Mouse (Mus musculus) forebrain, embryonic 12.5 days (tissue): Measurements from ENCODE around the gene Mymx. TPM values are rescaled to one million over a fixed set of nuclear protein-coding genes. Genes with fewer than 3 reads are reported as not detected.
A peak's percentile ranks its signal among the peaks of the same experiment; 100 is the strongest.

Experiments used
- ATAC-seq: fragments of 200-750 bp; cut with Nextera tagmentation; 2 replicates; pipeline ENCODE4 v1.8.0; 2017; ENCODE audit warnings: moderate TSS enrichment; ENCODE audit not compliant: low FRiP score
- H3K27ac ChIP-seq: fragments of 300-500 bp; sonication (generic); 2 replicates; pipeline ENCODE4 v1.5.1; 2016; ENCODE audit warnings: mild to moderate bottlenecking
- H3K27me3 ChIP-seq: fragments of 300-500 bp; sonication (generic); 2 replicates; pipeline ENCODE4 v1.6.1; 2016; ENCODE audit warnings: mild to moderate bottlenecking
- H3K36me3 ChIP-seq: fragments of 300-500 bp; sonication (generic); replicated peaks from 2 replicates; pipeline ENCODE4 v1.6.1; 2016; ENCODE audit warnings: mild to moderate bottlenecking
- H3K4me1 ChIP-seq: fragments of 300-500 bp; sonication (generic); 2 replicates; pipeline ENCODE4 v1.6.1; 2016
- H3K4me2 ChIP-seq: fragments of 300-500 bp; sonication (generic); 2 replicates; pipeline ENCODE4 v1.6.1; 2016; ENCODE audit warnings: mild to moderate bottlenecking, moderate library complexity
- H3K4me3 ChIP-seq: fragments of 300-500 bp; sonication (generic); replicated peaks from 2 replicates; pipeline ENCODE4 v1.5.1; 2016; ENCODE audit warnings: mild to moderate bottlenecking
- H3K9ac ChIP-seq: fragments of 300-500 bp; sonication (generic); 2 replicates; pipeline ENCODE4 v1.6.1; 2016; ENCODE audit warnings: mild to moderate bottlenecking
- H3K9me3 ChIP-seq: fragments of 300-500 bp; sonication (generic); 2 replicates; pipeline ENCODE4 v1.6.1; 2016
- WGBS: fragments of 180-500 bp; shearing (Covaris S2); methylation state at CpG from one replicate; pipeline ENCODE4 v1.1.7; 2016; 5-methylcytosine and 5-hydroxymethylcytosine counted together
- polyA plus RNA-seq: library from polyadenylated mRNA; unstranded; fragments of >200 nt; fragmentation: Nextera tagmentation; extraction: Ambion mirVana; gene quantifications from 2 replicates; pipeline ENCODE4 v1.2.1, GENCODE M21; 2016

Mymx gene
- polyA plus RNA-seq: 0.24 TPM in 1 of 2 replicates, not detected in the other

- no peak within 1 kb of the TSS for H3K4me3 ChIP-seq
- H3K36me3 ChIP-seq: no peaks in the 10 kb centered on the region
- 28% methylated on average over 6 of the region's 6 CpGs for WGBS
- peaks cover 48% of the 10 kb centered on the region for H3K27me3 ChIP-seq
- H3K4me1 ChIP-seq: peaks cover 22% of the 10 kb centered on the region
- H3K9ac ChIP-seq: 0 out of 2 replicates have a peak within 1 kb of the TSS, but pooled peaks have one; percentile 7
- no peak within 1 kb of the TSS for H3K27ac ChIP-seq
- no peaks in the 10 kb centered on the region for H3K9me3 ChIP-seq
- no peak for ATAC-seq
- H3K4me2 ChIP-seq: peak within 1 kb of the TSS; percentile 8; the same call in 1 of the 2 replicates
Observed at GRCm38 (mm10) chr17:45601877-45602304, at the start of gene Mymx. Gene Mymx, minus strand, starts transcription at chr17:45602102.

GRCm38 (mm10) chr17:45644185-45644584 lies 42.3 kb upstream of the Mymx start:
- Histone ChIP-seq H3K36me3 (no peaks in the 10 kb centered on the region), H3K9ac (no peak overlapping the region), H3K27ac (no peak overlapping the region), H3K27me3 (no peaks in the 10 kb centered on the region), H3K4me3 (no peak overlapping the region), H3K4me2 (no peak overlapping the region), H3K9me3 (no peaks in the 10 kb centered on the region), H3K4me1 (no peaks in the 10 kb centered on the region)
- ATAC-seq: no peak
- 95% methylated on average over 4 of the region's 4 CpGs for WGBS

GRCm38 (mm10) chr17:45642701-45643100 lies 40.8 kb upstream of the Mymx start:
- H3K9me3 ChIP-seq: no peaks in the 10 kb centered on the region
- H3K4me1 ChIP-seq: no peaks in the 10 kb centered on the region
- no peak overlapping the region for H3K4me3 ChIP-seq
- 0 out of 2 replicates have a peak overlapping the region, but pooled peaks have one; percentile 1 for H3K4me2 ChIP-seq
- no peak for ATAC-seq
- no peak overlapping the region for H3K9ac ChIP-seq
- H3K36me3 ChIP-seq: no peaks in the 10 kb centered on the region
- no peaks in the 10 kb centered on the region for H3K27me3 ChIP-seq
- H3K27ac ChIP-seq: no peak overlapping the region
- 22% methylated on average over 12 of the region's 12 CpGs for WGBS

GRCm38 (mm10) chr17:45641981-45642380 lies 40.1 kb upstream of the Mymx start:
- no peaks in the 10 kb centered on the region for H3K4me1 ChIP-seq
- no peaks in the 10 kb centered on the region for H3K27me3 ChIP-seq
- H3K4me3 ChIP-seq: no peak overlapping the region
- 92% methylated on average over 8 of the region's 8 CpGs for WGBS
- no peak for ATAC-seq
- H3K36me3 ChIP-seq: no peaks in the 10 kb centered on the region
- no peaks in the 10 kb centered on the region for H3K9me3 ChIP-seq
- no peak overlapping the region for H3K4me2 ChIP-seq
- H3K27ac ChIP-seq: no peak overlapping the region
- no peak overlapping the region for H3K9ac ChIP-seq

- H3K27me3 ChIP-seq: no peaks in the 10 kb centered on the region
- no peak overlapping the region for H3K4me3 ChIP-seq
- no peaks in the 10 kb centered on the region for H3K9me3 ChIP-seq
- no peak for ATAC-seq
- no peak overlapping the region for H3K9ac ChIP-seq
- WGBS: 77% methylated on average over 16 of the region's 16 CpGs
- no peak overlapping the region for H3K4me2 ChIP-seq
- no peak overlapping the region for H3K27ac ChIP-seq
- no peaks in the 10 kb centered on the region for H3K4me1 ChIP-seq
- H3K36me3 ChIP-seq: no peaks in the 10 kb centered on the region
Observed at GRCm38 (mm10) chr17:45638596-45639295, 36.8 kb upstream of the Mymx start.

GRCm38 (mm10) chr17:45634033-45634432 lies 32.1 kb upstream of the Mymx start:
- Histone ChIP-seq H3K27me3 (peaks cover 7% of the 10 kb centered on the region), H3K4me3 (no peak overlapping the region), H3K4me1 (peaks cover 14% of the 10 kb centered on the region), H3K9ac (no peak overlapping the region), H3K9me3 (no peaks in the 10 kb centered on the region), H3K36me3 (no peaks in the 10 kb centered on the region), H3K27ac (no peak overlapping the region), H3K4me2 (no peak overlapping the region)
- 82% methylated on average over 5 of the region's 5 CpGs for WGBS
- ATAC-seq: no peak

- peaks cover 13% of the 10 kb centered on the region for H3K27me3 ChIP-seq
- H3K9ac ChIP-seq: no peak overlapping the region
- H3K36me3 ChIP-seq: no peaks in the 10 kb centered on the region
- no peak for ATAC-seq
- H3K4me2 ChIP-seq: no peak overlapping the region
- H3K9me3 ChIP-seq: no peaks in the 10 kb centered on the region
- H3K4me1 ChIP-seq: peaks cover 14% of the 10 kb centered on the region
- WGBS: 80% methylated on average over 6 of the region's 6 CpGs
- no peak overlapping the region for H3K27ac ChIP-seq
- H3K4me3 ChIP-seq: no peak overlapping the region
Observed at GRCm38 (mm10) chr17:45631940-45632339, 30.0 kb upstream of the Mymx start.

- H3K27me3 ChIP-seq: peaks cover 13% of the 10 kb centered on the region
- no peak overlapping the region for H3K27ac ChIP-seq
- H3K9ac ChIP-seq: no peak overlapping the region
- no peak; the same call in 1 of the 2 replicates for ATAC-seq
- WGBS: 67% methylated on average over 3 of the region's 3 CpGs
- no peaks in the 10 kb centered on the region for H3K36me3 ChIP-seq
- H3K4me3 ChIP-seq: no peak overlapping the region
- H3K4me1 ChIP-seq: peaks cover 18% of the 10 kb centered on the region
- no peaks in the 10 kb centered on the region for H3K9me3 ChIP-seq
- H3K4me2 ChIP-seq: peak overlapping the region; percentile 87
Observed at GRCm38 (mm10) chr17:45630992-45631391, 29.1 kb upstream of the Mymx start.

GRCm38 (mm10) chr17:45629861-45630694 lies 28.2 kb upstream of the Mymx start:
- ATAC-seq: peak; percentile 80
- Histone ChIP-seq H3K4me2 (peak overlapping the region; percentile 87), H3K36me3 (no peaks in the 10 kb centered on the region), H3K4me3 (peak overlapping the region; percentile 47), H3K9me3 (no peaks in the 10 kb centered on the region), H3K9ac (peak overlapping the region; percentile 74), H3K4me1 (peaks cover 18% of the 10 kb centered on the region), H3K27me3 (peaks cover 13% of the 10 kb centered on the region), H3K27ac (no peak overlapping the region)
- WGBS: 2% methylated on average over 34 of the region's 34 CpGs

- ATAC-seq: peak; percentile 45; the same call in 1 of the 2 replicates
- Histone ChIP-seq H3K27ac (no peak overlapping the region), H3K4me1 (peaks cover 18% of the 10 kb centered on the region), H3K9me3 (no peaks in the 10 kb centered on the region), H3K9ac (no peak overlapping the region), H3K27me3 (peaks cover 13% of the 10 kb centered on the region), H3K4me3 (no peak overlapping the region), H3K36me3 (no peaks in the 10 kb centered on the region), H3K4me2 (peak overlapping the region; percentile 87)
- 77% methylated on average over 13 of the region's 13 CpGs for WGBS
Observed at GRCm38 (mm10) chr17:45628885-45629855, 27.3 kb upstream of the Mymx start.

- peaks cover 13% of the 10 kb centered on the region for H3K27me3 ChIP-seq
- no peak overlapping the region for H3K9ac ChIP-seq
- no peak overlapping the region for H3K27ac ChIP-seq
- H3K4me1 ChIP-seq: peaks cover 18% of the 10 kb centered on the region
- WGBS: 28% methylated on average over 3 of the region's 3 CpGs
- no peaks in the 10 kb centered on the region for H3K9me3 ChIP-seq
- H3K4me2 ChIP-seq: no peak overlapping the region
- no peak overlapping the region for H3K4me3 ChIP-seq
- ATAC-seq: no peak
- no peaks in the 10 kb centered on the region for H3K36me3 ChIP-seq
Observed at GRCm38 (mm10) chr17:45628160-45628559, 26.3 kb upstream of the Mymx start.
